In genomic region chr17:45557246-45557824, GRCm38 (mm10) we compare ENCODE assay signal across 11 mouse cellular contexts. TPM values are rescaled to one million over a fixed set of nuclear protein-coding genes. Genes with fewer than 3 reads are reported as not detected.
DNase-seq lines count a peak whose midpoint lies in the region; ATAC-seq and TF ChIP-seq lines count a peak whose summit lies in the region.
"Had no signal": no experiment of that assay in that cellular context is flagged by ENCODE, and none has a peak within 500 bp of the region (broad histone marks: within the 10 kb centered on the region; RNA-seq: fewer than 3 reads in every experiment).

No protein-coding gene starts in this region.

- H3K4me3 ChIP-seq in lung, adult 2 months (replicated peaks; ENCODE audit: extremely low read depth, low read depth, low read length): peak overlapping the region; percentile 34
- H3K4me3 ChIP-seq in hindbrain, postnatal 0 days (ENCODE audit: low read length): no peak overlapping the region

- WGBS in lung, adult 2 months: 70% methylated on average over 7 of the region's 7 CpGs
- whole genome bisulfite sequencing in hindbrain, postnatal 0 days: 68% methylated on average over 7 of the region's 7 CpGs

- H3K9me3 ChIP-seq in hindbrain, postnatal 0 days (ENCODE audit: low read length): no peaks in the 10 kb centered on the region

- no peaks in the 10 kb centered on the region for H3K36me3 ChIP-seq in hindbrain, postnatal 0 days (ENCODE audit: insufficient read depth, low read length)
- H3K36me3 ChIP-seq in splenic B cell, adult 2 months (ENCODE audit: control insufficient read depth, insufficient read depth, low read length, poor library complexity, severe bottlenecking): peaks cover 7% of the 10 kb centered on the region

- H3K27me3 ChIP-seq in hindbrain, postnatal 0 days (ENCODE audit: insufficient read depth, low read length): no peaks in the 10 kb centered on the region
- no peaks in the 10 kb centered on the region for H3K27me3 ChIP-seq in splenic B cell, adult 2 months (ENCODE audit: control insufficient read depth, insufficient read depth, low read length, poor library complexity, severe bottlenecking)

- H3K4me1 ChIP-seq in lung, adult 2 months (ENCODE audit: control insufficient read depth, insufficient read depth, low read length): peaks cover 2% of the 10 kb centered on the region; the same call in 1 of the 2 replicates
- 0 out of 2 replicates have a peak, but pooled peaks cover 4% of the 10 kb centered on the region for H3K4me1 ChIP-seq in hindbrain, postnatal 0 days (ENCODE audit: insufficient read depth, low read length)

- no peak overlapping the region for H3K27ac ChIP-seq in hindbrain, postnatal 0 days

- peak overlapping the region; percentile 98 for H3K4me2 ChIP-seq in hindbrain, postnatal 0 days (ENCODE audit: low read depth, low read length)

- ATAC-seq in CD4-positive, CD25-positive, alpha-beta regulatory T cell, adult 4 months: no peak
- no peak for ATAC-seq in hindbrain, postnatal 0 days
- ATAC-seq: forebrain, embryonic 16.5 days had no signal

- peak; percentile 64 for DNase-seq in CD4-positive, CD25-positive, alpha-beta regulatory T cell, adult 2 months (ENCODE audit: low read depth, low spot score)
- DNase-seq in lung, adult 2 months: no peak
- DNase-seq in lung, postnatal 25 days (ENCODE audit: low spot score): no peak
- no peak for DNase-seq in hindbrain, postnatal 0 days (ENCODE audit: low spot score)
- peak; percentile 64 for DNase-seq in splenic B cell, adult 2 months (ENCODE audit: low read depth, low spot score)
- DNase-seq in frontal cortex, postnatal 14 days (ENCODE audit: low spot score in 2 of 2): no peak
- DNase-seq in embryo, embryonic 11 days: no peak

- no peak for TF ChIP-seq POLR2A in lung, adult 2 months (IDR thresholded peaks at IDR 0.05; ENCODE audit: borderline replicate concordance, extremely low read depth, low read depth, low read length)

- H3K9ac ChIP-seq in hindbrain, postnatal 0 days (replicated peaks; ENCODE audit: low read length): no peak overlapping the region

- no peak for TF ChIP-seq CTCF in lung, adult 2 months (IDR thresholded peaks at IDR 0.05; ENCODE audit: insufficient read depth, low read length)
- no peak for TF ChIP-seq CTCF in hindbrain, postnatal 0 days (IDR thresholded peaks at IDR 0.05; ENCODE audit: low read depth)

RNA-seq across cellular contexts. Expression of gene Nfkbie, which starts 1.8 kb away (rescaled TPM):
- 10 to 100 TPM; 33.1 to 48.1 TPM for polyA plus RNA-seq in CD4-positive, CD25-positive, alpha-beta regulatory T cell, adult 4 months (2017; shearing (Covaris generic))
- polyA plus RNA-seq in lung, adult 2 months (2012; rRNA removed): 7.2 and 7.8 TPM in 2 replicates
- total RNA-seq in hindbrain, postnatal 0 days (2014; rRNA removed): 7.7 and 9.2 TPM in 2 replicates
- 5.2 and 6.0 TPM in 2 replicates for polyA plus RNA-seq in hindbrain, postnatal 0 days (2015; fragmentation: Nextera tagmentation; extraction: Ambion mirVana)

RNA-seq across cellular contexts. Expression of gene Slc35b2, which starts 6.3 kb away (rescaled TPM):
- polyA plus RNA-seq in CD4-positive, CD25-positive, alpha-beta regulatory T cell, adult 4 months (2017; shearing (Covaris generic)): 10 to 100 TPM; 27.6 to 39.0 TPM
- 89.9 and 102 TPM in 2 replicates for polyA plus RNA-seq in lung, adult 2 months (2012; rRNA removed)
- 105 and 139 TPM in 2 replicates for total RNA-seq in hindbrain, postnatal 0 days (2014; rRNA removed)
- 90.3 and 94.0 TPM in 2 replicates for polyA plus RNA-seq in hindbrain, postnatal 0 days (2015; fragmentation: Nextera tagmentation; extraction: Ambion mirVana)

RNA-seq across cellular contexts. Expression of gene Tmem151b, which starts 7.9 kb away (rescaled TPM):
- polyA plus RNA-seq in CD4-positive, CD25-positive, alpha-beta regulatory T cell, adult 4 months (2017; shearing (Covaris generic)): under 1 TPM; 0.15 to 0.35 TPM
- polyA plus RNA-seq in lung, adult 2 months (2012; rRNA removed): 0.11 and 0.17 TPM in 2 replicates
- 107 and 114 TPM in 2 replicates for total RNA-seq in hindbrain, postnatal 0 days (2014; rRNA removed)
- polyA plus RNA-seq in hindbrain, postnatal 0 days (2015; fragmentation: Nextera tagmentation; extraction: Ambion mirVana): 29.5 and 29.8 TPM in 2 replicates

RNA-seq across cellular contexts. Expression of gene Hsp90ab1, which starts 15.7 kb away (rescaled TPM):
- 1,000 to 10,000 TPM; 1,172 to 1,222 TPM for polyA plus RNA-seq in CD4-positive, CD25-positive, alpha-beta regulatory T cell, adult 4 months (2017; shearing (Covaris generic))
- polyA plus RNA-seq in lung, adult 2 months (2012; rRNA removed): 212 and 340 TPM in 2 replicates
- 982 and 1,365 TPM in 2 replicates for total RNA-seq in hindbrain, postnatal 0 days (2014; rRNA removed)
- 1,472 and 1,504 TPM in 2 replicates for polyA plus RNA-seq in hindbrain, postnatal 0 days (2015; fragmentation: Nextera tagmentation; extraction: Ambion mirVana)

RNA-seq across cellular contexts. Expression of gene Tcte1, which starts 34.1 kb away (rescaled TPM):
- polyA plus RNA-seq in CD4-positive, CD25-positive, alpha-beta regulatory T cell, adult 4 months (2017; shearing (Covaris generic)): not detected
- 10.8 and 11.0 TPM in 2 replicates for polyA plus RNA-seq in lung, adult 2 months (2012; rRNA removed)
- total RNA-seq in hindbrain, postnatal 0 days (2014; rRNA removed): 0.58 and 1.5 TPM in 2 replicates
- 3.9 and 4.3 TPM in 2 replicates for polyA plus RNA-seq in hindbrain, postnatal 0 days (2015; fragmentation: Nextera tagmentation; extraction: Ambion mirVana)
- total RNA-seq: adrenal gland, postnatal 4 days had no signal
- polyA plus RNA-seq: urinary bladder, adult 2 months had no signal

Comparison
In these comparisons a context has a peak if more than half of its experiments do, and no peak if none do; other contexts are left out.
1. DNase-seq: peak in CD4-positive, CD25-positive, alpha-beta regulatory T cell, adult 2 months (single experiment) and splenic B cell, adult 2 months (single experiment); none in lung, adult 2 months (single experiment), lung, postnatal 25 days (single experiment), hindbrain, postnatal 0 days (single experiment), frontal cortex, postnatal 14 days (0 of 2) and embryo, embryonic 11 days (single experiment).
2. RNA of gene Tmem151b, which starts 7.9 kb away (polyA plus RNA-seq): 29.5 to 29.8 TPM in hindbrain, postnatal 0 days; 0.15 to 0.35 TPM in CD4-positive, CD25-positive, alpha-beta regulatory T cell, adult 4 months and 0.11 to 0.17 TPM in lung, adult 2 months; every median in the first group is over 10 times any median in the second.